Mouse (Mus musculus): ENCODE data around the gene Oasl2.

GRCm38 (mm10) chr5:114916777-114917176, 20.0 kb downstream of the Oasl2 start:
- TF ChIP-seq CTCF (IDR thresholded peaks at IDR 0.05; ENCODE audit: borderline replicate concordance, insufficient read depth, low read depth, low read length) (no peak), POLR2A (IDR thresholded peaks at IDR 0.05; ENCODE audit: borderline replicate concordance, insufficient read depth, low read length) (no peak)
